8 mouse cellular contexts compared by ENCODE assay signal in the genomic region with DNA sequence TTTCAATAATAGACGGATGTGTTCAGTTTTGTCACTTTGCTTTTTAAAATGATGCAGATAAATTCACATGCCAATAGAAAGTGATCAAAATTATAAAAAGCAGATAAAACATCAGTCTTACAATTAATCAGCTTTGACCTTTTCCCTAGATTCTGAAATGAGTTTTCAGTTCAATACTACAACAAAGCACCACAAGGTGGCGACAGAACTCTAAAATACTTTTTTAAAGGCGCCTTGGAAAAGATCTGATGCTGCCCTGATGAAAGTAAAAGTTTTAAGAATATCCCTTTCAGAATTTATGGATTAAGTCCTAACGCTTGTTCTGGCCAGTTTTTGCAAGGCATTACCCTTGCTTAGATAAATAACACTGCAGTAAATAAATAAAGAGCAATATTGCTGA. TPM values are rescaled to one million over a fixed set of nuclear protein-coding genes. Genes with fewer than 3 reads are reported as not detected.
A peak's percentile ranks its signal among the peaks of the same experiment; 100 is the strongest.
DNase-seq lines count a peak whose midpoint lies in the region; ATAC-seq and TF ChIP-seq lines count a peak whose summit lies in the region.

No protein-coding gene starts in this region.

- DNase-seq in cerebellum, adult 11 months, result peak; percentile 20
- peak; percentile 67 for DNase-seq in urinary bladder, postnatal 14 days (ENCODE audit: low spot score)
- DNase-seq in urinary bladder, adult 2 months (ENCODE audit: low spot score), result no peak
- peak; percentile 80 for DNase-seq in embryonic facial prominence, embryonic 11.5 days (ENCODE audit: low spot score)
- peak; percentile 84 for DNase-seq in hindbrain, postnatal 0 days (ENCODE audit: low spot score)
- DNase-seq in lung, adult 2 months, result peak; percentile 24
- DNase-seq in retina, postnatal 7 days (ENCODE audit: low read depth, low spot score), result peak; percentile 52

- ATAC-seq in cerebellum, adult (ENCODE audit: insufficient number of reproducible peaks, low FRiP score, low TSS enrichment), result no peak
- no peak for ATAC-seq in embryonic facial prominence, embryonic 11.5 days (replicated peaks; ENCODE audit: insufficient number of reproducible peaks, low FRiP score, low TSS enrichment, low read depth)
- ATAC-seq in hindbrain, postnatal 0 days, result no peak

- 3% methylated on average over 4 of the region's 4 CpGs for WGBS in embryonic facial prominence, embryonic 11.5 days
- under 1% methylated on average over 4 of the region's 4 CpGs for WGBS in hindbrain, postnatal 0 days
- 5% methylated on average over 4 of the region's 4 CpGs for WGBS in lung, adult 2 months

- H3K9ac ChIP-seq in embryonic facial prominence, embryonic 11.5 days (replicated peaks; ENCODE audit: low read length), result no peak overlapping the region
- no peak overlapping the region for H3K9ac ChIP-seq in hindbrain, postnatal 0 days (replicated peaks; ENCODE audit: low read length)

- H3K27ac ChIP-seq in embryonic facial prominence, embryonic 11.5 days (replicated peaks; ENCODE audit: low read depth, low read length), result no peak overlapping the region
- no peak overlapping the region for H3K27ac ChIP-seq in hindbrain, postnatal 0 days

- no peaks in the 10 kb centered on the region for H3K27me3 ChIP-seq in embryonic facial prominence, embryonic 11.5 days (ENCODE audit: control insufficient read depth, insufficient read depth, low read length)
- H3K27me3 ChIP-seq in hindbrain, postnatal 0 days (ENCODE audit: insufficient read depth, low read length), result no peaks in the 10 kb centered on the region

- TF ChIP-seq CTCF in hindbrain, postnatal 0 days (IDR thresholded peaks at IDR 0.05; ENCODE audit: low read depth), result peak; percentile 75
- no peak for TF ChIP-seq CTCF in lung, adult 2 months (IDR thresholded peaks at IDR 0.05; ENCODE audit: insufficient read depth, low read length)

- no peaks in the 10 kb centered on the region for H3K9me3 ChIP-seq in embryonic facial prominence, embryonic 11.5 days (replicated peaks; ENCODE audit: control insufficient read depth, low read length)
- no peaks in the 10 kb centered on the region for H3K9me3 ChIP-seq in hindbrain, postnatal 0 days (ENCODE audit: low read length)

- no peaks in the 10 kb centered on the region for H3K4me1 ChIP-seq in embryonic facial prominence, embryonic 11.5 days (ENCODE audit: control insufficient read depth, insufficient read depth, low read length)
- H3K4me1 ChIP-seq in hindbrain, postnatal 0 days (ENCODE audit: insufficient read depth, low read length), result no peaks in the 10 kb centered on the region
- no peaks in the 10 kb centered on the region for H3K4me1 ChIP-seq in lung, adult 2 months (ENCODE audit: control insufficient read depth, insufficient read depth, low read length)

- H3K4me3 ChIP-seq in embryonic facial prominence, embryonic 11.5 days (ENCODE audit: low read depth, low read length), result no peak overlapping the region
- H3K4me3 ChIP-seq in hindbrain, postnatal 0 days (ENCODE audit: low read length), result no peak overlapping the region
- no peak overlapping the region for H3K4me3 ChIP-seq in lung, adult 2 months (replicated peaks; ENCODE audit: extremely low read depth, low read depth, low read length)

- H3K36me3 ChIP-seq in embryonic facial prominence, embryonic 11.5 days (replicated peaks; ENCODE audit: control insufficient read depth, insufficient read depth, low read depth, low read length), result no peaks in the 10 kb centered on the region
- H3K36me3 ChIP-seq in hindbrain, postnatal 0 days (ENCODE audit: insufficient read depth, low read length), result no peaks in the 10 kb centered on the region

- no peak for TF ChIP-seq POLR2A in lung, adult 2 months (IDR thresholded peaks at IDR 0.05; ENCODE audit: borderline replicate concordance, extremely low read depth, low read depth, low read length)

- H3K4me2 ChIP-seq in embryonic facial prominence, embryonic 11.5 days (ENCODE audit: low read depth, low read length), result no peak overlapping the region
- peak overlapping the region; percentile 26; the same call in 1 of the 2 replicates for H3K4me2 ChIP-seq in hindbrain, postnatal 0 days (ENCODE audit: low read depth, low read length)

RNA-seq across cellular contexts. Expression of a gene that starts 12.9 kb away (rescaled TPM):
- 37.0 and 38.6 TPM in 2 replicates for polyA plus RNA-seq in urinary bladder, adult 2 months (2012; rRNA removed)
- 101 and 116 TPM in 2 replicates for polyA plus RNA-seq in embryonic facial prominence, embryonic 11.5 days (2014; fragmentation: Nextera tagmentation; extraction: Ambion mirVana)
- 78.9 and 91.2 TPM in 2 replicates for total RNA-seq in hindbrain, postnatal 0 days (2014; rRNA removed)
- polyA plus RNA-seq in hindbrain, postnatal 0 days (2015; fragmentation: Nextera tagmentation; extraction: Ambion mirVana), result 55.2 and 57.8 TPM in 2 replicates
- polyA plus RNA-seq in lung, adult 2 months (2012; rRNA removed), result 7.3 and 11.0 TPM in 2 replicates

RNA-seq across cellular contexts. Expression of a gene that starts 48.3 kb away (rescaled TPM):
- polyA plus RNA-seq in urinary bladder, adult 2 months (2012; rRNA removed), result 22.8 and 23.1 TPM in 2 replicates
- 20.1 and 21.7 TPM in 2 replicates for polyA plus RNA-seq in embryonic facial prominence, embryonic 11.5 days (2014; fragmentation: Nextera tagmentation; extraction: Ambion mirVana)
- total RNA-seq in hindbrain, postnatal 0 days (2014; rRNA removed), result 45.3 and 46.9 TPM in 2 replicates
- 27.9 and 30.8 TPM in 2 replicates for polyA plus RNA-seq in hindbrain, postnatal 0 days (2015; fragmentation: Nextera tagmentation; extraction: Ambion mirVana)
- polyA plus RNA-seq in lung, adult 2 months (2012; rRNA removed), result 10.0 and 12.3 TPM in 2 replicates
